Mouse (Mus musculus) heart, adult 2 months (tissue): ENCODE data around the gene Lamb3.

Experiments used
- CTCF ChIP-seq: fragments of 200-600 bp; IDR thresholded peaks from 2 replicates; pipeline ENCODE4 v1.8.1; 2022; ENCODE audit warnings: antibody characterized with exemption, mild to moderate bottlenecking, moderate library complexity
- POLR2A ChIP-seq: fragments of 200-500 bp; IDR thresholded peaks from 2 replicates; pipeline ENCODE4 v1.6.1; 2011; ENCODE audit warnings: mild to moderate bottlenecking, low read depth, low read length, control low read depth; ENCODE audit not compliant: insufficient read depth

- no peak for TF ChIP-seq CTCF
- TF ChIP-seq POLR2A, result no peak
Measured at GRCm38 (mm10) chr1:193159613-193160012, 47.9 kb upstream of the Lamb3 start.
